Mouse (Mus musculus) lung, postnatal 0 days (tissue): ENCODE data around the gene Nppa. TPM values are rescaled to one million over a fixed set of nuclear protein-coding genes. Genes with fewer than 3 reads are reported as not detected.

Source experiments
- ATAC-seq: fragments of 200-750 bp; cut with Nextera tagmentation; 2 replicates; pipeline ENCODE4 v1.8.0; 2017; ENCODE audit warnings: moderate library complexity
- DNase-seq: peaks from one replicate; pipeline ENCODE4 v3.0.0-alpha.2; 2016; ENCODE audit warnings: low spot score
- H3K27ac ChIP-seq: fragments of 300-500 bp; sonication (generic); 2 replicates; pipeline ENCODE4 v1.5.1; 2014; ENCODE audit warnings: antibody characterized with exemption, mild to moderate bottlenecking, low read length, mixed read lengths
- H3K27me3 ChIP-seq: fragments of 300-500 bp; sonication (generic); replicated peaks from 2 replicates; pipeline ENCODE4 v1.6.1; 2014; ENCODE audit warnings: low read length, mixed read lengths; ENCODE audit not compliant: insufficient read depth
- H3K36me3 ChIP-seq: fragments of 300-500 bp; sonication (generic); 2 replicates; pipeline ENCODE4 v1.6.1; 2014; ENCODE audit warnings: low read length, mixed read lengths; ENCODE audit not compliant: insufficient read depth
- H3K4me1 ChIP-seq: fragments of 300-500 bp; sonication (generic); 2 replicates; pipeline ENCODE4 v1.6.1; 2014; ENCODE audit warnings: antibody characterized with exemption, low read depth, low read length, mixed read lengths; ENCODE audit not compliant: insufficient read depth
- H3K4me2 ChIP-seq: fragments of 300-500 bp; sonication (generic); replicated peaks from 2 replicates; pipeline ENCODE4 v1.6.1; 2014; ENCODE audit warnings: low read depth, mild to moderate bottlenecking, low read length, moderate library complexity, mixed read lengths
- H3K4me3 ChIP-seq: fragments of 300-500 bp; sonication (generic); 2 replicates; pipeline ENCODE4 v1.5.1; 2014; ENCODE audit warnings: low read depth, low read length
- H3K9ac ChIP-seq: fragments of 300-500 bp; sonication (generic); replicated peaks from 2 replicates; pipeline ENCODE4 v1.6.1; 2014; ENCODE audit warnings: low read depth, mild to moderate bottlenecking
- H3K9me3 ChIP-seq: fragments of 300-500 bp; sonication (generic); 2 replicates; pipeline ENCODE4 v1.6.1; 2016; ENCODE audit warnings: low read length, mixed read lengths
- CTCF ChIP-seq: IDR thresholded peaks from 2 replicates; pipeline ENCODE4 v1.5.1; 2016; ENCODE audit warnings: antibody characterized with exemption, mild to moderate bottlenecking
- EP300 ChIP-seq: IDR thresholded peaks from 2 replicates; pipeline ENCODE4 v1.6.1; 2016; ENCODE audit warnings: antibody characterized with exemption, mild to moderate bottlenecking, control low read depth
- WGBS: fragments of 180-500 bp; shearing (Covaris S2); extraction: QIAGEN DNeasy Blood & Tissue Kit; methylation state at CpG from one replicate; pipeline ENCODE4 v1.1.7; 2014; 5-methylcytosine and 5-hydroxymethylcytosine counted together
- polyA plus RNA-seq: library from polyadenylated mRNA; unstranded; fragments of >200 nt; fragmentation: Nextera tagmentation; extraction: Ambion mirVana; gene quantifications from 2 replicates; pipeline ENCODE4 v1.2.1, GENCODE M21; 2015

The Nppa gene
- polyA plus RNA-seq, 1 experiment from 2014 or later = 2.8 TPM

DNA sequence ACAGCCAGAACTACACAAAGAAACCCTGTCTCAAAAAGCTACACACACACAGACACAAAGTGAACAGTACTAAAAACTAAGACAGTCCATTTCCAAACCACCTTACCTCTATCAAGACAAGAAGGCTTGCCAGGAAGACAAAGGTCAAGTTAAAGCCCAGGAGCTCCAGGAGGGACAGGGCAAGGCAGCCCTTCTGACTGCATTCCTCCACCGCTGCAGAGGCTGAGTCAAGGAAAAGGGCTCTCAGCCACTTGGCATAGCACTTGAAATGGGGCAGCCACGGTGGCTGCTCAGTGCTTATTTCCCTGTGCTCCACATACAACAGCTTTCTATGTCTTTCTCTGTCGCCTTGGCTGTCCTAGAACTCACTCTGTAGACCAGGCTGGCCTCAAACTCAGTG lies 23.5 kb downstream of the Nppa start:
- Histone ChIP-seq H3K27me3 (no peaks in the 10 kb centered on the region), H3K4me2 (no peak overlapping the region), H3K36me3 (peaks cover 35% of the 10 kb centered on the region), H3K9ac (no peak overlapping the region), H3K9me3 (no peaks in the 10 kb centered on the region), H3K4me1 (no peaks in the 10 kb centered on the region), H3K4me3 (no peak overlapping the region), H3K27ac (no peak overlapping the region)
- ATAC-seq = peak; percentile 85
- DNase-seq = peak; percentile 51
- WGBS = 78% methylated on average over 3 of the region's 3 CpGs
- TF ChIP-seq CTCF (no peak), EP300 (no peak)

DNA sequence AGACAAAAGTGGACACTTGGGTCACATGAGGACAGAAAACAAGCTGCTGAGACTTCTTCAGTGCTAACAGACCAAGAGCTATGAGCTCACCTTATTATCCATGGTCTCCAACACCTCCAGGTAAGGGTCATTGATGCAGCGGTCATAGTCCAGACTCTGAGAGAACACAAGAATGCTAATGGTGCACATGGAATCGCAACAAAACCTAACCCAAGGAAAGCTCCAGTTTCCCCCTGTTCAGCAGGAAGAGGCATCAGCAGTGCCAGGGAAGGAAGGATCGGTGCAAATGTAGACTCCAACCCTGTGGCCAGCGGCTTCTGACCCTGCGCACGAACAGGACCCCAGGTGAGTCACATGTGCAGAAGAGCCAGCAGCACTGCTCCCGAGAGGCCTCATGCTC lies 28.8 kb downstream of the Nppa start:
- ATAC-seq (no peak), DNase-seq (no peak)
- no peaks in the 10 kb centered on the region for H3K9me3 ChIP-seq
- H3K9ac ChIP-seq = no peak overlapping the region
- no peak overlapping the region for H3K27ac ChIP-seq
- peaks cover 9% of the 10 kb centered on the region for H3K36me3 ChIP-seq
- no peaks in the 10 kb centered on the region for H3K27me3 ChIP-seq
- H3K4me3 ChIP-seq = no peak overlapping the region
- H3K4me2 ChIP-seq = no peak overlapping the region
- no peaks in the 10 kb centered on the region for H3K4me1 ChIP-seq
- 93% methylated on average over 7 of the region's 7 CpGs for WGBS
- TF ChIP-seq CTCF (no peak), EP300 (no peak)

DNA sequence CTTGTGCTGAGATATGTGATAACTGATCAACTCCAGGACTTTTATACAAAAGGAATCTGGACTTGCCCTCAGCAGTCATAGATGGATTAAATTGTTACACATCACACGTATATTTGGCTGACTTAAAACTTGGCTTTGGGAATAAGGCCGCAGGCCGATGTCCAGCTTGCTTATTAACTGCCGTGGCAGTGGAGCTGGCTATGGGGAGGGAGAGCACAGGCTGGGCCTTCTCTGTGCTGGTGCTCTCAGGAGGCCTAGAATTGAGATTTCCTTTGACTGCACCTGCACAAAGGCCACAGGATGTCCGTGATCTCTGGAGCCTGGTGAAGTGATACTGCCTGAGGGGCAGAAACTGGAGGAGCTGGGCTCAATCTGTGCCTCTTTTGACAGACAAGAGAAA lies 30.0 kb downstream of the Nppa start:
- DNase-seq = no peak
- Histone ChIP-seq H3K9me3 (no peaks in the 10 kb centered on the region), H3K4me3 (no peak overlapping the region), H3K27ac (no peak overlapping the region), H3K4me1 (no peaks in the 10 kb centered on the region), H3K4me2 (no peak overlapping the region), H3K36me3 (peaks cover 8% of the 10 kb centered on the region), H3K27me3 (no peaks in the 10 kb centered on the region), H3K9ac (no peak overlapping the region)
- TF ChIP-seq EP300 (no peak), CTCF (no peak)
- 83% methylated on average over 5 of the region's 5 CpGs for WGBS
- ATAC-seq = no peak

DNA sequence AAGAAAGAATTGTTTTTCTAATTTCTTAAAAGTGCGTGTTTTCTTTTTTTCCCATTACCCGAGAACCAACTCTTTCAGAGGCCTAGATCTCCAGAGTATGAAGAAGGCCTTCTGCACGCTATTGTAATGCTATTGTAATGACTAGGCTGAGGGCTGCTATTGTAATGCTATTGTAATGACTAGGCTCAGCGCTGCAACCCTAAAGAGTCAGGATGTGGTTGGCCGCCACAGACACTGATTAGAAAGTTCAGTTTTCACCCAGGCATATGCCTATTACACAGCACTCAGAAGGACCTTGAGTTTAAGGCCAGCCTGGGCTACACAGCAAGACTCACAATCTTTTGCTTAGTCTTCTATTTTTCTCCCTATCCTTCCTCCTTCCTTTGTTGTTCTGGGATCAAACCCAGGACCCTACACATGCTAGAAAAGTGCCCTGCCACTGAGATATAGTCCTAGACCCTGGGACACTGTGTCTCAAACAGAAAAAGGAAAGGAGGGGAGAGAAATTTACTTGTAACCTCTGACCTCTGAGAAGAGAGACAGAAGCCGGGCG lies 33.4 kb downstream of the Nppa start:
- H3K27ac ChIP-seq = no peak overlapping the region
- H3K9me3 ChIP-seq = no peaks in the 10 kb centered on the region
- H3K4me1 ChIP-seq = no peaks in the 10 kb centered on the region
- H3K27me3 ChIP-seq = no peaks in the 10 kb centered on the region
- 83% methylated on average over 7 of the region's 7 CpGs for WGBS
- H3K4me3 ChIP-seq = no peak overlapping the region
- H3K4me2 ChIP-seq = no peak overlapping the region
- ATAC-seq = no peak
- TF ChIP-seq CTCF (no peak), EP300 (no peak)
- DNase-seq = no peak
- peaks cover 4% of the 10 kb centered on the region; the same call in 1 of the 2 replicates for H3K36me3 ChIP-seq
- H3K9ac ChIP-seq = no peak overlapping the region

DNA sequence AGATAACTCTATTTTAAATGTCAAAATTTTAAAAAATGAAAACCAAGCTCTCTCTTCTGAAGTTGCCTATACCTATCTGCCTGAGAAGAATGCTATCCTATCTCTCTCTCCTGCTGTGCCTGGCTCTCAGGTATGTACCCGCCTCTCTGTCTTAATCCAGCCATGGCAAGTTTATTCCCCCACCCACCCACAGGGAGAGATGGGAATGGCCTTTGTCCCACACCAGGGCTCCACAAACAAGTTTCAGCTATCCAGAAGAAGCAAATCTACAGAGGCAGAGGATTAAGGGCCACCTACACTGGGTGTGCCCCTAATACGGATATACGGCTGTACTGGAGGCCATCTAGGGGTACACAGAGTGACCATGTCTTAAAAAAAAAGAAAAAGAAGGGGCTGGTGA lies 34.9 kb downstream of the Nppa start:
- Histone ChIP-seq H3K4me3 (no peak overlapping the region), H3K4me1 (peaks cover 8% of the 10 kb centered on the region; the same call in 1 of the 2 replicates), H3K27ac (no peak overlapping the region), H3K9me3 (no peaks in the 10 kb centered on the region), H3K36me3 (peaks cover 4% of the 10 kb centered on the region; the same call in 1 of the 2 replicates), H3K9ac (no peak overlapping the region), H3K27me3 (no peaks in the 10 kb centered on the region), H3K4me2 (no peak overlapping the region)
- no peak for TF ChIP-seq CTCF
- no peak for TF ChIP-seq EP300
- DNase-seq (no peak), ATAC-seq (no peak)
- 90% methylated on average over 3 of the region's 3 CpGs for WGBS

DNA sequence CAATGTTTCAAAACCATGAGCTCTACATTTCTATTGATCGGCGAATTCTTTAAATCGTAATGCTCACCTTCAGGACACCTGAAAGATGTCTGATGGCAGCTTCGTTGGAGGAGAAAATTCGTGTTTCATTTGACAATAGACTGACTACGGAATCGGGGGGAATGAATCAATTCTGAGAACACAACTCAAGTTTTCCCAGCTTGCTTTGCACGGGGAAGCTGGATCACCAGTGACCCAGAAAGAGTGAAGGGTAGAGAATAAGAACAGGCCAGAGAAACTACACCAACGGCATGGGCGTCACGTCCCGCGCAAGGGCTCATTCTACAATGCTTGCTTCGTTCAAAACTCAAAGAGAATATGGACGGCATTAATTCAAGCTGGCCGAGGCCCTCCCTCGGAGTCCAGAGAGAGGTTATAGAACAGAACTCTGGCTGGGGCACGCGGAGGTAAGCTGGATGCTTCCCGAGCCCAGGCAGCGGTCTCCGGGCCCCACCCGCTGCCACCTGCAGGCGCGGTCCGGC lies 37.6 kb downstream of the Nppa start:
- no peaks in the 10 kb centered on the region for H3K9me3 ChIP-seq
- H3K4me1 ChIP-seq = peaks cover 17% of the 10 kb centered on the region; the same call in 1 of the 2 replicates
- no peak for DNase-seq
- H3K36me3 ChIP-seq = peaks cover 4% of the 10 kb centered on the region; the same call in 1 of the 2 replicates
- H3K9ac ChIP-seq = peak overlapping the region; percentile 54
- no peaks in the 10 kb centered on the region for H3K27me3 ChIP-seq
- TF ChIP-seq CTCF (no peak; the same call in 1 of the 2 replicates), EP300 (no peak)
- no peak for ATAC-seq
- H3K27ac ChIP-seq = peak overlapping the region; percentile 84
- peak overlapping the region; percentile 90 for H3K4me2 ChIP-seq
- WGBS = 6% methylated on average over 26 of the region's 26 CpGs
- H3K4me3 ChIP-seq = peak overlapping the region; percentile 73
